Mouse (Mus musculus) heart, embryonic 14.5 days (tissue): ENCODE results near the gene Vkorc1. TPM values are rescaled to one million over a fixed set of nuclear protein-coding genes. Genes with fewer than 3 reads are reported as not detected.

Experiments
- ATAC-seq: fragments of 200-750 bp; cut with Nextera tagmentation; 2 replicates; pipeline ENCODE4 v1.8.0; 2017; ENCODE audit warnings: low read depth, moderate TSS enrichment; ENCODE audit not compliant: insufficient number of reproducible peaks, insufficient read depth, low FRiP score
- H3K27ac ChIP-seq, 2 experiments: fragments of 200-500 bp in 1 of 2; fragments of 300-500 bp in 1 of 2; sonication (generic) in 1 of 2; replicated peaks in 1 of 2; 2 replicates each; pipeline ENCODE4 v1.5.1; 2012 to 2014; ENCODE audit warnings: low read depth in 2 of 2, low read length in 2 of 2, control low read depth in 1 of 2, mild to moderate bottlenecking in 1 of 2, mixed read lengths in 1 of 2; ENCODE audit not compliant: control insufficient read depth in 1 of 2, insufficient read depth in 1 of 2
- H3K27me3 ChIP-seq: fragments of 300-500 bp; sonication (generic); 2 replicates; pipeline ENCODE4 v1.6.1; 2014; ENCODE audit warnings: mild to moderate bottlenecking, low read length, control low read depth; ENCODE audit not compliant: control insufficient read depth, insufficient read depth
- H3K36me3 ChIP-seq: fragments of 300-500 bp; sonication (generic); 2 replicates; pipeline ENCODE4 v1.6.1; 2014; ENCODE audit warnings: mild to moderate bottlenecking, control low read depth, low read length, mixed read lengths; ENCODE audit not compliant: control insufficient read depth, insufficient read depth
- H3K4me1 ChIP-seq, 2 experiments: fragments of 200-500 bp in 1 of 2; fragments of 300-500 bp in 1 of 2; sonication (generic) in 1 of 2; 2 replicates each; pipeline ENCODE4 v1.6.1; 2012 to 2014; ENCODE audit warnings: low read length in 2 of 2, control low read depth in 1 of 2, mixed read lengths in 1 of 2; ENCODE audit not compliant: control insufficient read depth in 2 of 2, insufficient read depth in 2 of 2
- H3K4me2 ChIP-seq: fragments of 300-500 bp; sonication (generic); 2 replicates; pipeline ENCODE4 v1.6.1; 2014; ENCODE audit warnings: mild to moderate bottlenecking, low read length
- H3K4me3 ChIP-seq, 2 experiments: fragments of 200-500 bp in 1 of 2; fragments of 300-500 bp in 1 of 2; sonication (generic) in 1 of 2; 2 replicates each; pipeline ENCODE4 v1.5.1; 2012 to 2014; ENCODE audit warnings: low read length in 2 of 2, mild to moderate bottlenecking in 2 of 2, control low read depth in 1 of 2, low read depth in 1 of 2, moderate library complexity in 1 of 2; ENCODE audit not compliant: control insufficient read depth in 1 of 2, insufficient read depth in 1 of 2
- H3K9ac ChIP-seq: fragments of 300-500 bp; sonication (generic); 2 replicates; pipeline ENCODE4 v1.6.1; 2014; ENCODE audit warnings: mild to moderate bottlenecking, low read length
- H3K9me3 ChIP-seq: fragments of 300-500 bp; sonication (generic); 2 replicates; pipeline ENCODE4 v1.6.1; 2016; ENCODE audit warnings: low read length, control low read depth; ENCODE audit not compliant: control insufficient read depth
- WGBS: fragments of 180-500 bp; shearing (Covaris S2); extraction: QIAGEN DNeasy Blood & Tissue Kit; methylation state at CpG from one replicate; pipeline ENCODE4 v1.1.7; 2014; 5-methylcytosine and 5-hydroxymethylcytosine counted together
- polyA plus RNA-seq: library from polyadenylated mRNA; unstranded; fragments of >200 nt; fragmentation: Nextera tagmentation; extraction: Ambion mirVana; gene quantifications from 2 replicates; pipeline ENCODE4 v1.2.1, GENCODE M21; 2014

Gene Vkorc1
- polyA plus RNA-seq, 1 experiment from 2014 or later, result 142 TPM

- H3K27ac ChIP-seq, result no peak overlapping the region
- no peaks in the 10 kb centered on the region for H3K27me3 ChIP-seq
- no peak overlapping the region for H3K4me2 ChIP-seq
- H3K36me3 ChIP-seq, result peaks cover 39% of the 10 kb centered on the region
- no peak overlapping the region for H3K9ac ChIP-seq
- H3K9me3 ChIP-seq, result no peaks in the 10 kb centered on the region
- no peak overlapping the region for H3K4me3 ChIP-seq
- H3K4me1 ChIP-seq, result peaks cover 2 to 8% of the 10 kb centered on the region in 2 experiments; a peak in 3 of 4 replicates
- ATAC-seq, result no peak
- WGBS, result 92% methylated on average over 12 of the region's 12 CpGs
These were observed 19.9 kb upstream of the Vkorc1 start for GRCm38 (mm10) chr7:127915293-127915692.

- H3K9me3 ChIP-seq, result no peaks in the 10 kb centered on the region
- peak overlapping the region; percentile 66 to 100 for H3K4me3 ChIP-seq
- ATAC-seq, result no peak
- H3K27ac ChIP-seq, result peak overlapping the region in 1 of 2 experiments; percentile 80; a peak in 1 of 4 replicates
- no peaks in the 10 kb centered on the region for H3K27me3 ChIP-seq
- WGBS, result 15% methylated on average over 4 of the region's 4 CpGs
- peak overlapping the region; percentile 89 for H3K9ac ChIP-seq
- H3K4me2 ChIP-seq, result peak overlapping the region; percentile 91
- peaks cover 49% of the 10 kb centered on the region for H3K36me3 ChIP-seq
- H3K4me1 ChIP-seq, result peaks cover 2 to 8% of the 10 kb centered on the region in 2 experiments; a peak in 3 of 4 replicates
These were observed 17.5 kb upstream of the Vkorc1 start for GRCm38 (mm10) chr7:127912938-127913337.

GRCm38 (mm10) chr7:127912190-127912871 is 16.9 kb upstream of the Vkorc1 start, which contains the start of gene Kat8:
Gene Kat8, plus strand, starts transcription at chr7:127912516.
- peak within 1 kb of the TSS; percentile 80 to 92 for H3K27ac ChIP-seq
- H3K27me3 ChIP-seq, result no peaks in the 10 kb centered on the region
- peaks cover 51% of the 10 kb centered on the region for H3K36me3 ChIP-seq
- under 1% methylated on average over 40 of the region's 40 CpGs for WGBS
- H3K4me2 ChIP-seq, result peak within 1 kb of the TSS; percentile 91
- H3K4me1 ChIP-seq, result peaks cover 2 to 8% of the 10 kb centered on the region in 2 experiments; a peak in 3 of 4 replicates
- H3K9ac ChIP-seq, result peak within 1 kb of the TSS; percentile 89
- H3K9me3 ChIP-seq, result no peaks in the 10 kb centered on the region
- peak; percentile 87 for ATAC-seq
- H3K4me3 ChIP-seq, result peak within 1 kb of the TSS; percentile 66 to 100

DNA sequence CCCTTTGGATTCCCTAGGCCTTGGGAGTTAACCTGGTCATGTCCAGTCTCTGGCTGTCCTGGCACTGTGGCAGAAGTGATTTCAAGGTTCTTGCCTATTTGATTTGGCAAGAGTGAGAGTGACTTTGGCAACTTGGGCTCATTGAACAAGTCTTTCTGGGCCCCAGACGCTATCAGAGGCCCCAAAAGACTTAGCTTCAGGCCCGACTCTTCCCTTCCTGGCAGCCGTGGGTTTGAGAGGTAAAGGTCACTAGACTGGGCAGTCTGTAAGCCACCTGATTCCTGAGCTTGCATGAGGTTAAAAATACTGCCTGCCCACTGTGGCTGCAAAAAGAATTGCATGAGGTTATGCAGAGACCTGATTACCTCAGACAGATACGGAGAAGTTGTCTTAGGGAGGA is 13.2 kb upstream of the Vkorc1 start:
- Histone ChIP-seq H3K4me1 (peaks cover 7 to 14% of the 10 kb centered on the region in 2 experiments), H3K27me3 (no peaks in the 10 kb centered on the region), H3K9me3 (no peaks in the 10 kb centered on the region), H3K27ac (no peak overlapping the region), H3K36me3 (peaks cover 51% of the 10 kb centered on the region), H3K4me2 (no peak overlapping the region), H3K9ac (no peak overlapping the region), H3K4me3 (no peak overlapping the region)
- ATAC-seq, result no peak
- WGBS, result 84% methylated on average over 4 of the region's 4 CpGs

DNA sequence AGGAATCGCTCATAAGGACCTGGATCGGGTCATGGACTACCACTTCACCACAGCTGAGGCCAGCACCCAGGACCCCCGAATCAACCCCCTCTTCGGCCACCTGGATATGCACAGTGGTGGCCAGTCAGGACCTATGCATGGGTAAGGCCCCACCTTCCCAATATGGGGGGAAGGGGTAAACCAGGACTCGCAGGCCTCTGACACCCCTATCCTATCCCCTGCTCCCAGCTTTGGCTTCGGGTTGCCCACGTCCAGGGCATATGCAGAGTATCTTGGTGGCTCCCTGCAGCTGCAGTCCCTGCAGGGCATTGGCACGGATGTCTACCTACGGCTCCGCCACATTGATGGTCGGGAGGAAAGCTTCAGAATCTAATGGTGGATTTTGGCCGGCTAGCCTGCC is 12.5 kb upstream of the Vkorc1 start:
- no peaks in the 10 kb centered on the region for H3K9me3 ChIP-seq
- H3K27me3 ChIP-seq, result no peaks in the 10 kb centered on the region
- peaks cover 51% of the 10 kb centered on the region for H3K36me3 ChIP-seq
- no peak for ATAC-seq
- WGBS, result 93% methylated on average over 12 of the region's 12 CpGs
- peaks cover 7 to 10% of the 10 kb centered on the region in 2 experiments for H3K4me1 ChIP-seq
- no peak overlapping the region for H3K4me2 ChIP-seq
- no peak overlapping the region for H3K9ac ChIP-seq
- no peak overlapping the region for H3K27ac ChIP-seq
- H3K4me3 ChIP-seq, result no peak overlapping the region

DNA sequence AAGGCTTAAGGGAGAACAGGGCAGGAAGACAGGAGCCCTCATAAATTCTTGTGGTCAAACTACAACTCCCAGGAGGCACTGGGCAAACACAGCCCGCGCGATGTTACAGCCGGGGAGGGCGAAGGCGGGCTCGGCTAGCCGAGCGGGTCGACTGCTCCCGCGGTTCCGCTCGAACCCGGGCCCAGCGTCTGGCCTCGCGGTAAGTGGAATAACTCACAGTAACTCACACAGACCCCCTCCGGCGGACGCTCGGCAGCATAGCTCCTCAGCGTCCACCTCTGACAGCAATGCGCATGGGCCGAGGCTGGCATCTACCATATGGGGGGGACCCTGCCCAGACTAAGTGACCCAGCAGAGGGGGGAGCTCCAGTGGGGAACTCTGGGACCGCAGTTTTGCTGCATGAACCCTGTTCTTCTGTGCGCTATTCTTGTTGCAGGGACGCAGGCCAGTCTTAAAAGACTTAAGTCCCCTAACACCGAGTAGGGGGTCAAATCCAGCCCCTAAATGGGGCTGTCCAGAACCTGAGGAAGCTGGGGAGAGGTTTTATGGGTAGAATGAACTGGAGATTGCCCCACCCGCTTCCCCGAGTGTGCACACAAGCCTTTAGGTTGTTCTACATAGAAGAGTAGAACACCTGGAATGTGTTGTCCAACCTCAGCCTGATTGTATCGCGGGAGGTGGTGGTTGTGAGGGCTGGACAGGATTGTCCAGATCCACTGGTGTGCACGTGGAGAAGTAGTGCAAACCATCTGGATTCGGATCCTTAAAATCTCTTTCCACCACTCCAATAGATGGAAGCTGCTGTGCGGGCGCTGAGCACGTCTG is 8.8 kb upstream of the Vkorc1 start, which contains the start of gene Bckdk:
Gene Bckdk (plus strand): TSS at position 112 of the 826 bp plus-strand sequence.
- Histone ChIP-seq H3K9me3 (no peaks in the 10 kb centered on the region), H3K4me2 (peak within 1 kb of the TSS; percentile 93), H3K9ac (peak within 1 kb of the TSS; percentile 79), H3K4me1 (peaks cover 5 to 6% of the 10 kb centered on the region in 2 experiments; a peak in 3 of 4 replicates), H3K27ac (peak within 1 kb of the TSS; percentile 79 to 84), H3K27me3 (no peaks in the 10 kb centered on the region), H3K36me3 (peaks cover 41% of the 10 kb centered on the region), H3K4me3 (peak within 1 kb of the TSS; percentile 59 to 94)
- WGBS, result 9% methylated on average over 38 of the region's 38 CpGs
- ATAC-seq, result peak; percentile 78

DNA sequence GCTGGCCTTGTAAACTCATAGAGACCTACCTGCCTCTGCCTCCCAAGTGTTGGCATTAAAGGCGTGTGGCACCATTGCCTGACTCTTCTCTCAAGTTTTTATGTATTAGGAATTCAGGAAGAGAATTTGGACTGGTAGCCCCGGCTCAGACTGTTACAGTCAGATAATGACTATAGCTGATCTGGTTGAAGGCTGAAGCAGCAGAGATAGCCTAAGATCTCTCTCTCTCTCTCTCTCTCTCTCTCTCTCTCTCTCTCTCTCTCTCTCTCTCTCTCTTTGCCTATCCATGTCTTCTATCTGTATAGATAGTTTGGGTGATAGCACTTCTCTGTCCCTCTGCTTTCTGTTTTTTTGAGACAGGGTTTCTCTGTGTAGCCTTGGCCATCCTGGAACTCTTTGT is 6.4 kb upstream of the Vkorc1 start:
- Histone ChIP-seq H3K4me3 (no peak overlapping the region), H3K36me3 (peaks cover 17% of the 10 kb centered on the region), H3K27ac (no peak overlapping the region), H3K9ac (no peak overlapping the region), H3K4me2 (no peak overlapping the region), H3K9me3 (no peaks in the 10 kb centered on the region), H3K4me1 (peaks cover 5 to 6% of the 10 kb centered on the region in 2 experiments; a peak in 3 of 4 replicates), H3K27me3 (no peaks in the 10 kb centered on the region)
- 74% methylated on average over 2 of the region's 2 CpGs for WGBS
- no peak for ATAC-seq
